Mouse (Mus musculus) lung, adult 18-20 months (tissue): ENCODE results near the gene Aspg.

Source experiments
- DNase-seq, 2 experiments: peaks; one replicate each; pipeline ENCODE4 v3.0.0; 2022; ENCODE audit warnings: mixed read lengths in 2 of 2

Aspg gene

GRCm38 (mm10) chr12:112113710-112114109, 7.2 kb downstream of the Aspg start:
- DNase-seq = peak; percentile 85 to 88

- peak in 1 of 2 experiments; percentile 29 for DNase-seq
These were observed 10.5 kb downstream of the Aspg start for GRCm38 (mm10) chr12:112117006-112117405.

GRCm38 (mm10) chr12:112117649-112118048, 11.2 kb downstream of the Aspg start:
- DNase-seq = peak; percentile 22 to 47

GRCm38 (mm10) chr12:112121188-112121587, 14.7 kb downstream of the Aspg start:
- DNase-seq = peak in 1 of 2 experiments; percentile 25

GRCm38 (mm10) chr12:112125903-112126302, 19.4 kb downstream of the Aspg start:
- DNase-seq = peak; percentile 83 to 91

- no peak for DNase-seq
These were observed 20.6 kb downstream of the Aspg start for GRCm38 (mm10) chr12:112126931-112127635.

- peak in 1 of 2 experiments; percentile 24 for DNase-seq
These were observed 22.0 kb downstream of the Aspg start for GRCm38 (mm10) chr12:112128526-112128925.

- DNase-seq = no peak
These were observed 22.9 kb downstream of the Aspg start for GRCm38 (mm10) chr12:112129300-112129856.

GRCm38 (mm10) chr12:112130161-112130860, 23.8 kb downstream of the Aspg start:
- DNase-seq = peak; percentile 76 to 83

GRCm38 (mm10) chr12:112130957-112131356, 24.5 kb downstream of the Aspg start:
- no peak for DNase-seq

GRCm38 (mm10) chr12:112140231-112140630, 33.8 kb downstream of the Aspg start:
- peak; percentile 52 to 55 for DNase-seq

GRCm38 (mm10) chr12:112140745-112141144, 34.3 kb downstream of the Aspg start:
- DNase-seq = no peak

- no peak for DNase-seq
These were observed 34.8 kb downstream of the Aspg start for GRCm38 (mm10) chr12:112141300-112141699.

GRCm38 (mm10) chr12:112143116-112143832, 36.8 kb downstream of the Aspg start:
- no peak for DNase-seq

GRCm38 (mm10) chr12:112143833-112144201, 37.3 kb downstream of the Aspg start:
- DNase-seq = no peak

GRCm38 (mm10) chr12:112144377-112145115, 38.1 kb downstream of the Aspg start:
- DNase-seq = no peak

GRCm38 (mm10) chr12:112145211-112145874, 38.9 kb downstream of the Aspg start:
- DNase-seq = peak; percentile 79 to 80

GRCm38 (mm10) chr12:112145875-112146651, 39.6 kb downstream of the Aspg start, which contains the start of gene Kif26a:
Gene Kif26a (plus strand): TSS chr12:112146208.
- DNase-seq = peak; percentile 51 to 52

- DNase-seq = no peak
These were observed 40.9 kb downstream of the Aspg start for GRCm38 (mm10) chr12:112147365-112147764.

GRCm38 (mm10) chr12:112150011-112150410, 43.5 kb downstream of the Aspg start:
- no peak for DNase-seq
